30 mouse cellular contexts compared by ENCODE assay signal in the genomic region with DNA sequence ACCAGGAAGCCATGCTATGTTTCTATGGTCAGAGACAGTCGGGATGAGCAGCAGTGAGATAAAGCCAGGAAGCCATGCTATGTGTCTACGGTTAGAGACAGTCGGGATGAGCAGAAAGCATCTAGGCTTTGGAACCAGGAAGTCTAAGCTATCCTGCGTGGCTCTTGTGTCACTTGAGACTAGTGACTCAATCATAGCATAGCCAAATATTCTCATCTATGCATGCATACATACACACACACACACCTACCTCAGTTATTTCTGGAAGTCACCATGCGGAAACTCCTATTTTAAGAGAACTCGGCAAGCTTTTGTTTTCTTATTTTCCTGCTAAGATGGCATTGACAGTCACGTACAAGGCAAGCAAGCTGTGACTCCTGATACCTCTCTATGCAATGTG.
"Had no signal": no experiment of that assay in that cellular context is flagged by ENCODE, and none has a peak within 500 bp of the region (broad histone marks: within the 10 kb centered on the region; RNA-seq: fewer than 3 reads in every experiment).

No protein-coding gene starts in this region.

- H3K27ac ChIP-seq: limb, embryonic 10.5 days; limb, embryonic 12.5 days; limb, embryonic 13.5 days; limb, embryonic 15.5 days; liver, embryonic 12.5 days; liver, embryonic 13.5 days; liver, embryonic 14.5 days; liver, embryonic 15.5 days; lung, embryonic 15.5 days; macrophage; midbrain, embryonic 10.5 days; midbrain, embryonic 12.5 days; midbrain, embryonic 13.5 days; midbrain, embryonic 15.5 days; neural tube, embryonic 12.5 days had no signal

- DNase-seq: left cerebral cortex, postnatal 4 days; liver; liver, embryonic 13.5 days; liver, postnatal 0 days; lung, adult 18-20 months; lung, adult 2 months; lung, embryonic 14.5 days; lung, postnatal 10 days; lung, postnatal 14 days; lung, postnatal 36 days; lung, postnatal 4 days; midbrain, embryonic 14.5 days had no signal

- ATAC-seq: liver, embryonic 12.5 days; liver, postnatal 0 days; lung, postnatal 0 days; midbrain, embryonic 13.5 days; midbrain, embryonic 15.5 days; midbrain, embryonic 16.5 days had no signal

- H3K4me3 ChIP-seq: limb, embryonic 10.5 days; limb, embryonic 12.5 days; limb, embryonic 13.5 days; limb, embryonic 15.5 days; liver, embryonic 12.5 days; liver, embryonic 13.5 days; liver, embryonic 15.5 days; lung, embryonic 15.5 days; megakaryocyte, embryonic 14.5 days; midbrain, embryonic 10.5 days; midbrain, embryonic 12.5 days; midbrain, embryonic 13.5 days; midbrain, embryonic 15.5 days; myocyte; neural tube, embryonic 12.5 days had no signal
